Mouse (Mus musculus): Measurements from ENCODE around the gene Npdc1. TPM values are rescaled to one million over a fixed set of nuclear protein-coding genes. Genes with fewer than 3 reads are reported as not detected.
"Not testable (repeated sequence)": the region's sequence is repeated elsewhere in the genome, so short reads cannot be mapped to it uniquely, and the experiment has no call there.

Gene Npdc1
- total RNA-seq, 2 experiments from 2014 or later: 429 to 433 TPM

DNA sequence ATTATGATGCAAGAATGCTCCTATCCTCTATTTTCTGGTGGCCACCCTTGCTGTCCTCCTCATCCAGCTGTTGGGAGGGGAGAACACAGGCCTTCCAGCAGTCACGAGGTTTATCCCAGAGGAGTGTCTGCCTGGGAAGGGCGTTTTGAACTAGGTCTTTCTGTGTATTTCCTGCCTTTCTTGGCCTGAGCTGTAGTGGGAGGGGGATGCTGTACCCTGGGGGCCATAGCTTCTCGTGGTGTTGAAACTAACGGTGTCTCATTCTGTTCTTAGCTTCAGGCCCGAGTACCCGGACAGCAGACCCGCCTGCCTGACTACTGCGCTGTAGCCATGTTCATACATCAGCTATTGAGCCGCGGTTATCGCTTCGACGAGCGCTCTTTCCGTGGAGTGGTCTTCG, 1.1 kb downstream of the Npdc1 start:
- Histone ChIP-seq H3K4me3 (peak overlapping the region; percentile 47; the same call in 1 of the 2 replicates), H3K27ac (0 out of 2 replicates have a peak overlapping the region, but pooled peaks have one; percentile 14)
- TF ChIP-seq CTCF (conservative IDR thresholded peaks at IDR 0.05): no peak
- no peak for DNase-seq (ENCODE audit: low spot score in 2 of 2)

DNA sequence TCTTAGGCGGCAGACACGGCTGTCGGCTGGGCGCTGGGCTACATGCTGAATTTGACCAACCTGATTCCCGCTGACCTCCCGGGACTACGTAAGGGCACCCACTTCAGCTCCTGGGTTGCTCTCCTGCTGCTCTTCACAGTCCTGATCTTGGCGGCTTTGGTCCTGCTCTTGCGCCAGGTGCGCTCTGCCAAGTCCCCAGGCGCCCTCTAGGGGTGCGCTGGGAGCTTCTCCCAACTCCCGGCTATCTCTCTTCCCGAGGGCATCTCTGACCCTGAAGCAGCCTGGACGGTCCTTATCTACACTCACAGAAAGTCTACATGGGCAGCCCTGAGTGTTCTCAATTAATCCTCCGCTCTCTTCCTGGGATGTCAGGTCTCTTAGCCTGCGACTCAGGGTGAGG, 1.6 kb downstream of the Npdc1 start:
- H3K27ac ChIP-seq: 0 out of 2 replicates have a peak overlapping the region, but pooled peaks have one; percentile 14
- peak overlapping the region; percentile 47 for H3K4me3 ChIP-seq
- peak; percentile 90 for TF ChIP-seq CTCF (conservative IDR thresholded peaks at IDR 0.05)
- peak; percentile 44 to 70 for DNase-seq (ENCODE audit: low spot score in 2 of 2)

DNA sequence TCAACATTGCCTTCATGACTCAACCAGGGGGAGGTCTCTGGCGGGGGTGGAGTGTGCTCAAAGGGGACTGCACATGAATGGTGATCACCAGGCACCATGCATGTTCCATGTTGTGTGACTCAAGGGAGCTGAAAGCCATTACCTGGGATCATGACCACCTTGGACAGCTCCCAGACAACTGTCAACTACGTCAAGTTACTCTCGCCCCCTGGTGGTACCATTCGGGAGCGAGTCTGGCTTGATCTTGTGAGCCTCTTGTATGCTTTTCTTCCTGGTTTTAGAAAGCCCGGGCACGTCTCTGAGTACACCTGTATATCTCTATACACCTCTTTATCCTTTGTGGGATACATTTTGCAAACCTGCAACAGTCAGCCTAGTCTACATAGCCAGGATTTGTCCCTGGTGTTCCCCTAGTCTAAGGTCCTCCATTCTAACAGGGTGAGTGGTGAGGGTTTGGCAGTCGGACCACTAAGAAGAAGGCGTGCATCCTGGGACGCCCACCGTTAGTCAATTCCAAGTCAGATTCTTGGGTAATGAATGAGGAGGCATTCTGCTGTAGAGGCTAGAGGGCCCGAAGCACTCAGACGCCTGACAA, 3.3 kb downstream of the Npdc1 start:
- Histone ChIP-seq H3K27ac (peak overlapping the region; percentile 97), H3K4me3 (peak overlapping the region; percentile 88)
- TF ChIP-seq CTCF (conservative IDR thresholded peaks at IDR 0.05): peak; percentile 80
- peak; percentile 53 to 75 for DNase-seq (ENCODE audit: low spot score in 2 of 2)

DNA sequence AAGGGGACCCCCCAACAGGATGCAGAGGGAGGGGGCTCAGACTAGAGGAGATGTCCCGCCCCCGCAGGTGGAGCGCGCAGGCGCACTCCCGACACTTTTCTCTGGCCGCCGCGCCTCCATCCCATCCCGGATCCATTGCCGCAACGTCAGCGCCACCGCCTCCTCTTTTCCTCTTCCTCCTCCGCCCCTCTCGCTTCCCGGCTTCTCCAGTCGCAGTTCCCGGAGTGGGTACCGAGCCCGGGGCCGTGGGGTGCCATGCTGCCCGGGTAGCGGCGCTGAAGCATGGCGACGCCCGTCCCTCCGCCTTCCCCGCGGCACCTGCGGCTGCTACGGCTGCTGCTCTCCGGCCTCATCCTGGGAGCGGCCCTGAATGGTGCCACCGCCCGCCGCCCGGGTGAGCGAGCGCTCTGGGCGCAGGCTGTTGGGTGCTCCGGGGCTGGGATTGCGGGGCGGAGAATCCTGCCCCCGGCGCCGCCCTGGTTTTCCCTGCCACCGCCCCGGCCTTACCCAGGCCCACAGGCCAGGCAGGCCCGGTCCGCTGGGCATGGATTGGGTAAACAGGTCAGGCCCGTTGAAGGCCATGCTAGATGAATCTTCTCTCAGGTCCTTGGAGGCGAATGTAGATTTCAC, 3.9 kb downstream of the Npdc1 start:
- peak overlapping the region; percentile 97 for H3K27ac ChIP-seq
- peak overlapping the region; percentile 88 for H3K4me3 ChIP-seq
- DNase-seq (ENCODE audit: low spot score in 2 of 2): peak; percentile 89 to 94
- no peak for TF ChIP-seq CTCF (conservative IDR thresholded peaks at IDR 0.05)

DNA sequence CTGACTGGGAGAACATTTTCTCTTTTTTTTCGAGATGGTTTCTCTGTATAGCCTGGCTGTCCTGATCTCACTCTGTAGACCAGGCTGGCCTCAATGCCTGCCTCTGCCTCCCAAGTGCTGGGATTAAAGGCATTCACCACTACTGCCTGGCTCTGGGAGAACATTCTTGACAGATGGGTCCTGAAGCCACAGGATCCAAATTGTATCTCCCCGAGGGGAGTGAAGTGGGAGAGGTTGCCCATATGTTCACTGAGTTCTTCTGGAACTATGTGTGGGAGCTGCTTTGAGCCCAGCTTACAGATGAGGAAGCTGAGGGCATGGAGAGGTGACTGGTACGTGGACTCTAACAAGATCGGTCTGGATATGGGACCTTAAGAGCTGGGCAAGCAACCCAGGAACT, 4.8 kb downstream of the Npdc1 start:
- Histone ChIP-seq H3K4me3 (peak overlapping the region; percentile 88), H3K27ac (peak overlapping the region; percentile 97)
- DNase-seq (ENCODE audit: low spot score in 2 of 2): no peak
- TF ChIP-seq CTCF (conservative IDR thresholded peaks at IDR 0.05): no peak

DNA sequence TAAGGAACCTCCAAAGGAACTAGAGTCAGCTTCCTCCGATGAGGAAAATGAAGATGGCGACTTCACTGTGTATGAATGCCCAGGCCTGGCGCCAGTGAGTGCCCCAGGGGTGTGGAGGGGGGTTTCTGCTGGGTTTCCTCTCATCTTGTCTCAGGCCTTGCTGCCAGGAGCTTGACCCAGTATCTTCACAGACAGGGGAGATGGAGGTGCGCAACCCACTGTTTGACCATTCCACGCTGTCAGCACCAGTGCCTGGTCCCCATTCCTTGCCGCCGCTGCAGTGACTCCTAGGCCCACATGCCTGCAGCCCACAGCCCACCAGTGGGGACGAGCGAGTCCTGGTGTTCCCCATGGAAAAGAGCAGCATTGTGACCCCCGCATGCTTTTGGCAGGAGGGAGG, 9.8 kb downstream of the Npdc1 start:
- no peak for DNase-seq (ENCODE audit: low spot score in 2 of 2)
- Histone ChIP-seq H3K27ac (no peak overlapping the region), H3K4me3 (no peak overlapping the region)
- TF ChIP-seq CTCF (conservative IDR thresholded peaks at IDR 0.05): no peak

DNA sequence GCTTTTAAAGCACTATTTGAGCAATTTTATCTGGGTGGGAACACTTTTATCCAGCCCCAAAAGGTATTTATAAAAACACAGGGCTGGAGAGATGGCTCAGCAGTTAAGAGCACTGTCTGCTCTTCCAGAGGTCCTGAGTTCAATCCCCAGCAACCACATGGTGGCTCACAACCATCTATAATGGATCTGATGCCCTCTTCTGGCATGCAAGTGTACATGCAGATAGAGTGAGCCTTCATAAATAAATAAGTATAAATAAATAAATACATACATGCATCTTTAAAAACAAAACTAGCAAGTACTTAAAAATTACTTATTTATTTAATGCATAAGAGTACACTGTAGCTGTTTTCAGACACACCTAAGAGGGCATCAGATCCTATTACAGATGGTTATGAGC, 14.3 kb downstream of the Npdc1 start:
- not testable (repeated sequence) for DNase-seq (ENCODE audit: low spot score in 2 of 2); H3K27ac ChIP-seq; H3K4me3 ChIP-seq
- peak; percentile 73 for TF ChIP-seq CTCF (conservative IDR thresholded peaks at IDR 0.05)

DNA sequence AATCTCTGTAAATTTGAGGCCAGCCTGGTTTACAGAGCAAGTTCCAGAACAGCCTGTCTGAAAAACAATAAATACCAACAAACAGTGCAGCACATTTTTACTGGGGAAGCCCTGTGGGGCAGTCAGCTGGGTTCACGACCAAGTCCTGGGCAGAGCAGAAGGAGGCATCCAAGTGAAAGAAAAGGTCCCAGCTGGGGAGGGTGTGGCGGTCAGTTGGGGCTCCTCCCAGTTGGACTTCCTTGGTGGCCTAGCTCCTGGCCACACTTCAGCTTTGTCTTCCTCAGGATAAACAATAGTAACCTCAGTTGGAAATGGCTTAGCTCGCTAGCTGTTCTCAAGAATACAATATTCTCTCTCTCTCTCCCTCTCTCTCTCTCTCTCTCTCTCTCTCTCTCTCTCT, 18.3 kb downstream of the Npdc1 start:
- no peak for TF ChIP-seq CTCF (conservative IDR thresholded peaks at IDR 0.05)
- no peak overlapping the region for H3K4me3 ChIP-seq

DNA sequence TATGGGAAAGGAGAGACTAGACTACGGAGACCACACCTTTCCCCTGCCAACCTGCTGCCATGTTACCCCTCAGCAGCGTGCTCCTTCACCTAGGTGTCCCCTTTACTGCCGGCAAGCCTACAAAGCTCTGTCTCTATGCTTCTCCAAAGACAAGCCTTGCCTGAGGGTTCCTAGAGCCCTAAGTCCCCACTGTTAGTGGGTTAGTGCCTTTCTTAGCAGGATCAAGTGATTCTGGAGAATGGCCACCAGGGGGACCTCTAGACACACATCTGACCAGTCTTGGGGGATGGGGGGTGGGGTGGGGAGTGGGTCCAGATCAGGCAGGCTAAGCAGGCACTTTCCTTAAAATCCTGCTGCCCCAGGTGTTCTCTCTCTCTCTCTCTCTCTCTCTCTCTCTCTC, 22.7 kb downstream of the Npdc1 start:
- peak in 1 of 2 experiments; percentile 49 for DNase-seq (ENCODE audit: low spot score in 2 of 2)
- Histone ChIP-seq H3K27ac (no peak overlapping the region), H3K4me3 (no peak overlapping the region)
- TF ChIP-seq CTCF (conservative IDR thresholded peaks at IDR 0.05): peak; percentile 72

More for the DNA sequence above, 18.3 kb downstream of the Npdc1 start:
- no peak overlapping the region for H3K27ac ChIP-seq
- no peak for DNase-seq (ENCODE audit: low spot score in 2 of 2)

DNA sequence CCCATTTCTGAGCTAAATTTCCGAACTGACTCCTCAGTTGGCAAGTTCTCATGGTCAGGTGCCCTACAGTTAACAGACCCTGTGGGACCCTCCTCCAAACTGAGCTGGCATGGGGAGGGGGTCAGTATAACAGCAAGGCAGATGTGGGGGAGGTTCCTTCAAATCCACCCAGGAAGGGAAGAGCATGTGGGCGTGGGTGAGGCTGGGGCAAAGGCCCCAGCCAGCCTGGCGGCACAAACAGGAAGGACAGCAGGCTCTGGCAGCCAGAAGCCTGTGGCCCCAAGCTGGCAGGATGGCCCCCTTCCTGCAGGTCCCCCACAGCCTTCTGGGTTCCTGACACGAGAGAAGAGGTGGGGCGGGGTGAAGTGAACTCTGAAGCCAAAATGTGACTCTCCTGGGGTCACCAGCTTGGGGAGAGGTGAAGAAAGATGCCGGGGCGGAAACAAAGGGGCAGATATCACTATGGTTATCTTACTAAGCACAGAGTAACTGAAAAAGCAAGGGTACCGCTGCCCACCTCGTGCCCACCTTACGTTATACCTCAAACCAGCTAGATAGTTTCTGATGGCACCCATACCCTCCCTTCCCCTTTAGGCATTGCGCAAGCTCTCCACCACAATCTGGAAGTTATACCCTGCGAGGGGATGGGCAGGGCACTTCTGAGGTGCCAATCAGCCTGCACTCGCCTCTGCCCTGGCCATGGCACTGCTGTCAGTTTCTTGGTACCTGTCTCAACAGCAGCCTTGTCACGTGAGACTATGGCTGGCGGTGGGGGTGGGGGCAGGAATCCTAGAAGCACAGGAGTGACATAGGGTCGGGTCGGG, 23.6 kb downstream of the Npdc1 start, which contains the start of gene Fut7:
Gene Fut7 (plus strand): TSS at position 681 of the 824 bp plus-strand sequence.
- no peak for DNase-seq (ENCODE audit: low spot score in 2 of 2)
- TF ChIP-seq CTCF (conservative IDR thresholded peaks at IDR 0.05): no peak
- H3K27ac ChIP-seq: no peak within 1 kb of the TSS
- H3K4me3 ChIP-seq: no peak within 1 kb of the TSS

DNA sequence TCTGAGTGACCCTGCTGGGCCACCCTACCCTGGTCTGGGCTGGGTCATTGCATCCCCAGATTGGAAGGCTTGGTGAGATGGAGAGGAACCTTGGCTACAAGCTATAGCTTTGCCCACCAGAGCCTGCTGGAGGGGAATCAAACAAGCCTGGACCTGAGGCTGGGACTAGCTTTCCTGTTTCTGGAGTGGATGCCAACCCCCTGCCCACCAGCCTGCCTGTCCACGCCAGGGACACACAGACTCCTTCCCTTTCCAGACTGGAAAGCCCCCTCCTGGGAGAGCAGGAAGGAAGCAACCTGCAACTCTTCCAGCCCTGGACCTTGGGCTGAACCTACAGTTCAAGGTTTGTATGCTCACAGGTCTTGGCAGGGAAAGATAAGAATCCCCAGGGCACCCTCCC, 24.5 kb downstream of the Npdc1 start:
- Histone ChIP-seq H3K4me3 (no peak overlapping the region), H3K27ac (no peak overlapping the region)
- DNase-seq (ENCODE audit: low spot score in 2 of 2): no peak
- TF ChIP-seq CTCF (conservative IDR thresholded peaks at IDR 0.05): no peak

DNA sequence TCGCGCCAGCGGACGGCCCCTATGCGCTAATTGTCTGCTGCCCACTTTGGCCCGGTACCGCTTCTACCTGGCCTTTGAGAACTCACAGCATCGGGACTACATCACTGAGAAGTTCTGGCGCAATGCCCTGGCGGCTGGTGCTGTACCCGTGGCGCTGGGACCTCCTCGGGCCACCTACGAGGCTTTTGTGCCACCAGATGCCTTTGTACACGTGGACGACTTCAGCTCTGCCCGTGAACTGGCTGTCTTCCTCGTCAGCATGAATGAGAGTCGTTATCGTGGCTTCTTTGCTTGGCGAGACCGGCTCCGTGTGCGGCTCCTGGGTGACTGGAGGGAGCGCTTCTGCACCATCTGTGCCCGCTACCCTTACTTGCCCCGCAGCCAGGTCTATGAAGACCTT, 26.3 kb downstream of the Npdc1 start:
- no peak overlapping the region for H3K4me3 ChIP-seq
- H3K27ac ChIP-seq: no peak overlapping the region
- no peak for TF ChIP-seq CTCF (conservative IDR thresholded peaks at IDR 0.05)
- no peak for DNase-seq (ENCODE audit: low spot score in 2 of 2)

DNA sequence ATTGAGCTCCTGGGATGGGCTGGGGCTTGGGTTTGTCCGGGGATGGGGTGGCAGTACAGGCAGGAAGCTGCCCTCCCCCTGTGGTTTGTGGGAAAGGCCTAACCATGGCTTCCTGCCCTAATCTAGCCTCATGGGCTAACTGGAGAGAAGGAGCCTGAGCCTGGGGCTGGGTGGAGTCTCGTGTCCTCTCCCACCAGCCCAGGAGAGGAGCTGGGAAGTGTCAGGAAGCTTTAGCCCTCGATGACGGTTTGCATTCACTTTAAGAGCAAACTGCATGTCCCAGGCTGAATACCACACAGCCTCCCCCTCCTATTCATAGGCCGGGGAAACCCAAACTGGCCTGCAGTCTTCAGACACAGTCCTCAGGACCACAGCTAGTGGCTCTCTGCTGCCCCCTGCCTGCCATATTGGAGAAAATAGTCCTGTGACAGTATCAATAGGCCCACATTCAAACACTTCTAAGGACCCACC, 27.6 kb downstream of the Npdc1 start:
- Histone ChIP-seq H3K4me3 (no peak overlapping the region), H3K27ac (no peak overlapping the region)
- peak; percentile 55 to 73 for DNase-seq (ENCODE audit: low spot score in 2 of 2)
- TF ChIP-seq CTCF (conservative IDR thresholded peaks at IDR 0.05): peak; percentile 84
